Mouse (Mus musculus) cerebellum, adult 2 months (tissue): ENCODE measurements at regions not wholly inside any gene's neighbourhood (a gene's known extent, or its start where the extent isn't known, plus 50 kb on each side); places are given as distances from the start of the nearest gene placed in this dataset.

ENCODE experiments used
- DNase-seq, 2 experiments: peaks; one replicate each; pipeline ENCODE4 v3.0.0; 2021
- H3K27ac ChIP-seq: fragments of 200-500 bp; 2 replicates; pipeline ENCODE4 v1.5.1; 2012; ENCODE audit warnings: low read length, control low read depth, inconsistent platforms; ENCODE audit not compliant: insufficient read depth
- H3K27me3 ChIP-seq: fragments of 200-500 bp; 2 replicates; pipeline ENCODE4 v1.6.1; 2012; ENCODE audit warnings: inconsistent platforms, mild to moderate bottlenecking, low read length, moderate library complexity; ENCODE audit not compliant: control insufficient read depth, insufficient read depth
- H3K4me1 ChIP-seq: fragments of 200-500 bp; 2 replicates; pipeline ENCODE4 v1.6.1; 2011; ENCODE audit warnings: low read length; ENCODE audit not compliant: control insufficient read depth, insufficient read depth
- H3K4me3 ChIP-seq: fragments of 200-500 bp; replicated peaks from 2 replicates; pipeline ENCODE3; 2011; ENCODE audit warnings: mild to moderate bottlenecking, low read depth, low read length, control low read depth; ENCODE audit not compliant: insufficient read depth
- CTCF ChIP-seq: fragments of 200-500 bp; IDR thresholded peaks from 2 replicates; pipeline ENCODE4 v1.5.1; 2011; ENCODE audit warnings: low read depth, mild to moderate bottlenecking, control low read depth, low read length, moderate library complexity, borderline replicate concordance; ENCODE audit not compliant: insufficient read depth
- POLR2A ChIP-seq: fragments of 200-500 bp; IDR thresholded peaks from 2 replicates; pipeline ENCODE4 v1.6.1; 2011; ENCODE audit warnings: low read length, control low read depth, borderline replicate concordance; ENCODE audit not compliant: insufficient read depth
- WGBS: fragments of 180-500 bp; shearing (Covaris S2); methylation state at CpG from one replicate; pipeline ENCODE4 v1.1.7; 2018; 5-methylcytosine and 5-hydroxymethylcytosine counted together

DNA sequence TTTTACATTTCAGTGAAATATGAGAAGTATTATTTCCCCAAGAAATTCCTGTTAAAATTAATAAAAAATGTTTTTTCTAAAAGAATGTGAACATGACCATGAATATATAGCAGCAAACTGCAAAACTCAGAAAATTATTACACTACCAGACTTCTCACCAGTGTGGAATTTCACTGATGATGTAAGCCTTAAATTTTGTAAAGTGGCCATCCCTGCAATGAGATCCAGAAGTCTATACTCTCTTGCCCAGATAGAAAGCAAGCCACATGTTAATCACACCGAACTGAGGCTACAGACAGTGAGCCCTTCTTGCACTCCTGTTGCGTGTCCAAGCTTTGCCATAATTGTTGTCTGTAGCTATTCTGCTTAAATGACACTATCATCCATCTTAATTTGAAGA is 62.6 kb upstream of the P3h2 start:
- no peak overlapping the region for H3K27ac ChIP-seq
- no peaks in the 10 kb centered on the region for H3K27me3 ChIP-seq
- WGBS: 92% methylated on average over 2 of the region's 2 CpGs
- no peak for DNase-seq
- H3K4me1 ChIP-seq: no peaks in the 10 kb centered on the region
- TF ChIP-seq CTCF: no peak
- no peak for TF ChIP-seq POLR2A
- H3K4me3 ChIP-seq: no peak overlapping the region

GRCm38 (mm10) chr16:26164066-26164465 is 58.5 kb upstream of the P3h2 start:
- no peak overlapping the region for H3K4me3 ChIP-seq
- H3K4me1 ChIP-seq: no peaks in the 10 kb centered on the region
- TF ChIP-seq POLR2A (no peak), CTCF (no peak)
- H3K27ac ChIP-seq: no peak overlapping the region
- no peak for DNase-seq
- H3K27me3 ChIP-seq: no peaks in the 10 kb centered on the region
- WGBS: 58% methylated on average over 4 of the region's 4 CpGs

- 49% methylated on average over 2 of the region's 2 CpGs for WGBS
- TF ChIP-seq POLR2A (no peak), CTCF (no peak)
- DNase-seq: no peak
- H3K4me1 ChIP-seq: no peaks in the 10 kb centered on the region
- no peak overlapping the region for H3K27ac ChIP-seq
- H3K27me3 ChIP-seq: no peaks in the 10 kb centered on the region
- H3K4me3 ChIP-seq: no peak overlapping the region
These were observed 57.8 kb upstream of the P3h2 start for GRCm38 (mm10) chr16:26163401-26163800.

DNA sequence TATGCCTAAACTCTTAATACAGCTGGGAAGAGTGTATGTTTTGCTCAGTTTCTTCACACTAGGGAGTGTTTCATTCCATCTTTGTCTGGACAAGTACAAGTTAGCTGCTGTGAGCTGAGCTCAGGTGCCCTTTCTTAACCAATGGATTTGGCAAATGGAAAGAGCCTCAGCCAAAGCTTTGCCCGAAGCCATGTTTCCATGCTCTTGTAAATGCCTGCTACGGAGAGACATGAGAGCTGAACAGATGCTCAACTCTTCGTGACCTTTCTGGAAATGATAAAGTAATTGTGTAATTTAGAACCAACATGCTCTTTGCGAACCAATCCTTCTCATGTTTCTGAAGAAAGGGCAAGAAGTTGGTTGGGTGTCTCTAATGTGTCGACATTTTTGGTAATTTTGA is 52.0 kb upstream of the P3h2 start:
- Histone ChIP-seq H3K4me1 (no peaks in the 10 kb centered on the region), H3K4me3 (no peak overlapping the region), H3K27me3 (no peaks in the 10 kb centered on the region), H3K27ac (no peak overlapping the region)
- DNase-seq: no peak
- TF ChIP-seq POLR2A (no peak), CTCF (no peak)
- 86% methylated on average over 5 of the region's 5 CpGs for WGBS
